Mouse (Mus musculus) macrophage (primary cell): ENCODE measurements around the gene Prps2. TPM values are rescaled to one million over a fixed set of nuclear protein-coding genes. Genes with fewer than 3 reads are reported as not detected.

Experiments
- polyA plus RNA-seq: library from polyadenylated mRNA; stranded (reverse); fragments of 250-400 nt; gene quantifications from 3 replicates; pipeline ENCODE4 v1.2.4, GENCODE M21; 2018; ENCODE audit warnings: inconsistent platforms

Gene Prps2
- polyA plus RNA-seq, 1 experiment from 2014 or later = 46.1 TPM

Other genes starting within 250 kb of the Prps2 start
- 6,334 to 16,092 TPM (median 9,092 TPM) in 3 replicates for gene Tmsb4x, start 173.4 kb downstream of the Prps2 start, polyA plus RNA-seq
- gene Tlr8, start 118.4 kb downstream of the Prps2 start, polyA plus RNA-seq = 125 to 202 TPM (median 165 TPM) in 3 replicates
- gene Tlr7, start 52.2 kb downstream of the Prps2 start, polyA plus RNA-seq = 111 to 271 TPM (median 167 TPM) in 3 replicates